Mouse (Mus musculus) brown adipose tissue, adult 24 weeks (tissue): Measurements from ENCODE around the gene Tcf7l2. TPM values are rescaled to one million over a fixed set of nuclear protein-coding genes. Genes with fewer than 3 reads are reported as not detected.

Experiments used
- H3K27ac ChIP-seq: fragments of 200-500 bp; replicated peaks from 2 replicates; pipeline ENCODE4 v1.5.1; 2012; ENCODE audit warnings: low read depth, mild to moderate bottlenecking, low read length
- H3K4me1 ChIP-seq: fragments of 200-500 bp; 2 replicates; pipeline ENCODE4 v1.6.1; 2012; ENCODE audit warnings: low read length, mixed read lengths; ENCODE audit not compliant: control insufficient read depth, insufficient read depth, insufficient read length
- H3K4me3 ChIP-seq: fragments of 200-500 bp; 2 replicates; pipeline ENCODE4 v1.5.1; 2012; ENCODE audit warnings: low read depth, mild to moderate bottlenecking, low read length, moderate library complexity; ENCODE audit not compliant: insufficient read depth
- polyA plus RNA-seq: library from polyadenylated mRNA; stranded (reverse); fragments of >200 nt; gene quantifications from 2 replicates; pipeline ENCODE4 v1.2.4, GENCODE M21; 2012; ENCODE audit not compliant: missing spikeins, insufficient read depth, insufficient read length

The Tcf7l2 gene
- polyA plus RNA-seq, 1 experiment = 8.1 TPM

GRCm38 (mm10) chr19:55714015-55714414 is 27.6 kb upstream of the Tcf7l2 start:
- H3K4me1 ChIP-seq = no peaks in the 10 kb centered on the region
- no peak overlapping the region for H3K4me3 ChIP-seq
- H3K27ac ChIP-seq = no peak overlapping the region

GRCm38 (mm10) chr19:55714665-55715064 is 27.0 kb upstream of the Tcf7l2 start:
- H3K4me1 ChIP-seq = no peaks in the 10 kb centered on the region
- no peak overlapping the region for H3K4me3 ChIP-seq
- no peak overlapping the region for H3K27ac ChIP-seq

- Histone ChIP-seq H3K4me3 (no peak overlapping the region), H3K4me1 (no peaks in the 10 kb centered on the region), H3K27ac (no peak overlapping the region)
Observed at GRCm38 (mm10) chr19:55719083-55719482, 22.5 kb upstream of the Tcf7l2 start.

- Histone ChIP-seq H3K4me1 (no peaks in the 10 kb centered on the region), H3K27ac (no peak overlapping the region), H3K4me3 (no peak overlapping the region)
Observed at GRCm38 (mm10) chr19:55719524-55720408, 21.9 kb upstream of the Tcf7l2 start.

GRCm38 (mm10) chr19:55720409-55721092 is 21.1 kb upstream of the Tcf7l2 start:
- Histone ChIP-seq H3K4me1 (no peaks in the 10 kb centered on the region), H3K4me3 (no peak overlapping the region), H3K27ac (no peak overlapping the region)

GRCm38 (mm10) chr19:55722376-55722775 is 19.2 kb upstream of the Tcf7l2 start:
- no peaks in the 10 kb centered on the region for H3K4me1 ChIP-seq
- H3K4me3 ChIP-seq = no peak overlapping the region
- H3K27ac ChIP-seq = no peak overlapping the region

- Histone ChIP-seq H3K27ac (no peak overlapping the region), H3K4me3 (no peak overlapping the region), H3K4me1 (no peaks in the 10 kb centered on the region)
Observed at GRCm38 (mm10) chr19:55729376-55729775, 12.2 kb upstream of the Tcf7l2 start.

- H3K27ac ChIP-seq = no peak overlapping the region
- H3K4me1 ChIP-seq = no peaks in the 10 kb centered on the region
- H3K4me3 ChIP-seq = no peak overlapping the region
Observed at GRCm38 (mm10) chr19:55732499-55732898, 9.1 kb upstream of the Tcf7l2 start.

GRCm38 (mm10) chr19:55732994-55733393 is 8.6 kb upstream of the Tcf7l2 start:
- H3K4me1 ChIP-seq = no peaks in the 10 kb centered on the region
- no peak overlapping the region for H3K4me3 ChIP-seq
- no peak overlapping the region for H3K27ac ChIP-seq

- no peak overlapping the region for H3K27ac ChIP-seq
Observed at GRCm38 (mm10) chr19:55736016-55736415, 5.6 kb upstream of the Tcf7l2 start.

GRCm38 (mm10) chr19:55739713-55740112 is 1.9 kb upstream of the Tcf7l2 start:
- H3K27ac ChIP-seq = no peak overlapping the region
- no peak overlapping the region for H3K4me3 ChIP-seq
- H3K4me1 ChIP-seq = peaks cover 3% of the 10 kb centered on the region; the same call in 1 of the 2 replicates

More at GRCm38 (mm10) chr19:55736016-55736415, 5.6 kb upstream of the Tcf7l2 start:
- Histone ChIP-seq H3K4me1 (no peaks in the 10 kb centered on the region), H3K4me3 (no peak overlapping the region)

GRCm38 (mm10) chr19:55740753-55741438 is 724 bp upstream of the Tcf7l2 start:
- Histone ChIP-seq H3K4me1 (peaks cover 8% of the 10 kb centered on the region; the same call in 1 of the 2 replicates), H3K4me3 (peak overlapping the region; percentile 60), H3K27ac (peak overlapping the region; percentile 99)

- peaks cover 16% of the 10 kb centered on the region for H3K4me1 ChIP-seq
- peak overlapping the region; percentile 88 for H3K27ac ChIP-seq
- peak overlapping the region; percentile 85 for H3K4me3 ChIP-seq
Observed at GRCm38 (mm10) chr19:55742386-55743000, 873 bp downstream of the Tcf7l2 start.

GRCm38 (mm10) chr19:55743001-55743556 is 1.5 kb downstream of the Tcf7l2 start:
- Histone ChIP-seq H3K27ac (peak overlapping the region; percentile 87), H3K4me1 (peaks cover 18% of the 10 kb centered on the region)

More at GRCm38 (mm10) chr19:55743001-55743556, 1.5 kb downstream of the Tcf7l2 start:
- H3K4me3 ChIP-seq = peak overlapping the region; percentile 85
